Mouse (Mus musculus): Measurements from ENCODE around the gene Mfn1.
A peak's percentile ranks its signal among the peaks of the same experiment; 100 is the strongest.

DNA sequence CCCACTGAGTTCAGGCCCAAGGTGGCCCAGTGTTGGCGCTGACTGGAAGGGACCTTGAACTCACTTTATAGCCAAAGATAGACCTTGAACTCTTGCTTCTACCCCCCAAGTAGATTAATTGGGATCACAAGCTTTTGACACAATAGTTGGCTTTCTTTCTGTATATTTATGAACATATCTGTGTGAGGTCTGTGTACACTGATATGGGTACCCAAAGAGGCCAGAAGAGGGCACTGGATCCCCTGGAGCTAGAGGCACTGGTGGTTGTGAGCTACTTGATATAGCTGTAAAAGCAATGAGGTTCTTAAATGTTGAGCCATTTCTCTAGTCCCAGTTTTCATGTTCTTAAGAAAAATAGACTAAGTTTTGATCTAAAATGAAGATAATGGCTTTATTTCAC is 23.8 kb downstream of the Mfn1 start:
- TF ChIP-seq CTCF (IDR thresholded peaks at IDR 0.05; ENCODE audit: insufficient read depth, low read length) (0 out of 2 replicates have a peak, but pooled peaks have one; percentile 18), POLR2A (IDR thresholded peaks at IDR 0.05; ENCODE audit: borderline replicate concordance, extremely low read depth, low read depth, low read length) (no peak)
